Mouse (Mus musculus): ENCODE data around the gene Dlg5.

DNA sequence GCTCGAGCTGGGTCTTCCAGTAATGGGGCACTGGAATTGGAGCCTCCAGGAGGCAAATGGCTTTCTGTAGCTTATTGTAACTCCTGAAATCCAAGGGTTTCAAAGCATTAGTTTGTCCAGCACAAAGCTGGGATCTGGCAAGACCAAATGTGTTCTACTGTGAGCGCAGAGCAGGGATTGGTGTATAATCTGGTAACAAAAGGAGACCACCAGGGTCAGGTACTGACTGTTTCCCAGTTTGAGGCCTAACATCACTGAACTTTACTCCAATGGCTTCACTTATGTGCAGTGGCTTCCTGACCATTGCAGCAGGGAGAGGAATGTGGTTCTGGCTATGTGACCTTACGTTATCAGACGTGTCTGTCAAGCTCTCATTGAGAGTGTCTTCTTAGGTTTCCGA, 47.9 kb upstream of the Dlg5 start:
- TF ChIP-seq CTCF (IDR thresholded peaks at IDR 0.05; ENCODE audit: borderline replicate concordance, control insufficient read depth, extremely low read depth, insufficient read depth, low read length, poor library complexity) (no peak), POLR2A (IDR thresholded peaks at IDR 0.05; ENCODE audit: control insufficient read depth, extremely low read depth, insufficient read depth, low read length, poor library complexity) (no peak)
